Mouse (Mus musculus): ENCODE results near the gene Olfr1191-ps1.
"Not testable (repeated sequence)": the region's sequence is repeated elsewhere in the genome, so short reads cannot be mapped to it uniquely, and the experiment has no call there.

Olfr1191-ps1 gene

DNA sequence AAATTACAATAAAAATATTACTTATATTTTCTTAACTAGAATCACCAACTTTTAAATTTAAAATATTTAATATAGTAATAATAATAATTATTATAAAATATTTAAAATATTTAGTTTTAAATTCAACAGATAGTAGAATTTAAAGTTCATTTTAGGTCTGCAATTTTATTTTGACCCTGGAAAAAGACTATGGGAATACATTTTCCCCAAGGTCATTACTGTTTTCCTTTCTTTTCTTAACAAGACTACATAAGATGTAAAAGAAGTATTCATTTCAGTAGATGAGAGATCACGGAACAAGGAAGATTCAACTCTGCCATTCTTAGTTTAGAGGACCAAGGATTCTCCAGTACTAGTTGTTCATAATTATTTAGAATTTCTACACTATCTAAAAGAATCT lies at the start of gene Olfr1191-ps1:
TSS of gene Olfr1191-ps1 (plus strand) at position 301 of the 400 bp plus-strand sequence.
- not testable (repeated sequence) for DNase-seq

GRCm38 (mm10) chr2:88648209-88648608 lies 7.9 kb downstream of the Olfr1191-ps1 start, which contains the start of gene Olfr1192-ps1:
Gene Olfr1192-ps1, plus strand, starts transcription at chr2:88648509.
- DNase-seq, result no peak

DNA sequence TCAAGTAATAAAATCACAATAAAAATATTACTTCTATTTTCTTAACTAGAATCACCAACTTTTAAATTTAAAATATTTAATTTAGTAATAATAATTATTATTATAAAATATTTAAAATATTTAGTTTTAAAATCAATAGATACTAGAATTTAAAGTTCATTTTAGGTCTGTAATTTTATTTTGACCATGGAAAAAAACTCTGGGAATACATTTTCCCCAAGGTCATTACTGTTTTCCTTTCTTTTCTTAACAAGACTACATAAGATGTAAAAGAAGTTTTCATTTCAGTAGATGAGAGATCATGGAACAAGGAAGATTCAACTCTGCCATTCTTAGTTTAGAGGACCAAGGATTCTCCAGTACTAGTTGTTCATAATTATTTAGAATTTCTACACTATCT lies 35.0 kb downstream of the Olfr1191-ps1 start, which contains the start of gene Olfr1193:
TSS of gene Olfr1193 (plus strand) at position 301 of the 400 bp plus-strand sequence.
- not testable (repeated sequence) for DNase-seq

DNA sequence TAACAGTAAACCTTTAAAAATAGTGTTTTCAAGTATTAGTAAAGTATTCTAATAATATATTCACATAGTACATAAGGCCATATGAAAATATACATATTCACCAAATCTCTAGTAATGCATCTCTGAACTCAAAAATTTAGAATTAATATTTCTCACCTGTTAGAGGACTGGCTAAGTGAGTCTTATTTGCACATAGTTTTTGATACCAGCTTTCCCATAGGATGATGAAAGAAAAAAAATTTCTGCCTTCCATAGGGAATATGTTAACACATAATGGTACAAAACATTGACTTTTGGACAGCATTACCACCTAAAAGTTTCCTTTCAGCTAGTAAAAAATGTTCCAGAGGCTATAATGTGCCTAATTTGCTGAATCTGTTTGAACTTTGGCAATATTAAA lies 48.7 kb downstream of the Olfr1191-ps1 start, which contains the start of gene Olfr1195:
TSS of gene Olfr1195 (minus strand) at position 101 of the 400 bp plus-strand sequence.
- DNase-seq, result no peak
